Mouse (Mus musculus) granulocyte monocyte progenitor cell, adult 5-6 weeks (primary cell): Measurements from ENCODE around the gene Bcl7c. TPM values are rescaled to one million over a fixed set of nuclear protein-coding genes. Genes with fewer than 3 reads are reported as not detected.

ENCODE experiments used
- total RNA-seq, 2 experiments: library from RNA; stranded (forward) in 1 of 2; stranded (reverse) in 1 of 2; fragments of 200-712, 200-1000 nt in 1 of 2; fragments of >200 nt in 1 of 2; fragmentation: Nextera tagmentation in 1 of 2; gene quantifications; 2 replicates each; pipeline ENCODE4 v1.2.3; 2014 to 2017

Gene Bcl7c
- total RNA-seq, 2 experiments from 2014 or later = 50.9 to 57.5 TPM

Other genes starting within 250 kb of the Bcl7c start
- 96.7 and 115 TPM in 2 replicates for gene Prr14, start 249.3 kb downstream of the Bcl7c start, total RNA-seq (2014; fragmentation: Nextera tagmentation)
- 23.8 and 29.0 TPM in 2 replicates for gene Prr14, start 249.3 kb downstream of the Bcl7c start, total RNA-seq (2017)
- gene Fbrs, start 229.7 kb downstream of the Bcl7c start, total RNA-seq (2014; fragmentation: Nextera tagmentation) = 87.1 and 132 TPM in 2 replicates
- gene Fbrs, start 229.7 kb downstream of the Bcl7c start, total RNA-seq (2017) = 21.9 and 28.5 TPM in 2 replicates
- 139 and 145 TPM in 2 replicates for gene Srcap, start 196.9 kb downstream of the Bcl7c start, total RNA-seq (2014; fragmentation: Nextera tagmentation)
- gene Srcap, start 196.9 kb downstream of the Bcl7c start, total RNA-seq (2017) = 20.9 and 22.9 TPM in 2 replicates
- 25.2 and 31.5 TPM in 2 replicates for gene Gm42715, start 189.3 kb downstream of the Bcl7c start, total RNA-seq (2014; fragmentation: Nextera tagmentation)
- gene Gm42715, start 189.3 kb downstream of the Bcl7c start, total RNA-seq (2017) = 5.7 and 6.4 TPM in 2 replicates
- 8.1 TPM in 1 of 2 replicates, not detected in the other for gene Tmem265, start 147.5 kb downstream of the Bcl7c start, total RNA-seq (2014; fragmentation: Nextera tagmentation)
- gene Tmem265, start 147.5 kb downstream of the Bcl7c start, total RNA-seq (2017) = 0.99 and 2.9 TPM in 2 replicates
- gene Phkg2, start 135.6 kb downstream of the Bcl7c start, total RNA-seq (2014; fragmentation: Nextera tagmentation) = 57.0 and 72.0 TPM in 2 replicates
- 27.4 and 31.7 TPM in 2 replicates for gene Phkg2, start 135.6 kb downstream of the Bcl7c start, total RNA-seq (2017)
- gene Ccdc189, start 120.3 kb downstream of the Bcl7c start, total RNA-seq (2014; fragmentation: Nextera tagmentation) = 0.37 and 0.77 TPM in 2 replicates
- 1.6 and 3.9 TPM in 2 replicates for gene Ccdc189, start 120.3 kb downstream of the Bcl7c start, total RNA-seq (2017)
- 25.0 and 48.1 TPM in 2 replicates for gene Rnf40, start 120.2 kb downstream of the Bcl7c start, total RNA-seq (2014; fragmentation: Nextera tagmentation)
- 35.3 and 42.8 TPM in 2 replicates for gene Rnf40, start 120.2 kb downstream of the Bcl7c start, total RNA-seq (2017)
- gene Zfp629, start 93.1 kb downstream of the Bcl7c start, total RNA-seq (2014; fragmentation: Nextera tagmentation) = 12.9 and 18.9 TPM in 2 replicates
- 8.2 and 12.6 TPM in 2 replicates for gene Zfp629, start 93.1 kb downstream of the Bcl7c start, total RNA-seq (2017)
- gene Ctf1, start 3.8 kb upstream of the Bcl7c start, total RNA-seq (2014; fragmentation: Nextera tagmentation) = 0.73 and 1.2 TPM in 2 replicates
- 0.90 and 3.2 TPM in 2 replicates for gene Ctf1, start 3.8 kb upstream of the Bcl7c start, total RNA-seq (2017)
- not detected in 2 replicates for gene Ctf2, start 23.2 kb upstream of the Bcl7c start, total RNA-seq (2014; fragmentation: Nextera tagmentation)
- gene Ctf2, start 23.2 kb upstream of the Bcl7c start, total RNA-seq (2017) = 0.31 TPM in 1 of 2 replicates, not detected in the other
- 11.1 and 11.7 TPM in 2 replicates for gene Fbxl19, start 35.6 kb upstream of the Bcl7c start, total RNA-seq (2014; fragmentation: Nextera tagmentation)
- gene Fbxl19, start 35.6 kb upstream of the Bcl7c start, total RNA-seq (2017) = 13.8 and 17.7 TPM in 2 replicates
- gene Orai3, start 60.9 kb upstream of the Bcl7c start, total RNA-seq (2014; fragmentation: Nextera tagmentation) = 36.8 and 41.2 TPM in 2 replicates
- 22.7 and 22.8 TPM in 2 replicates for gene Orai3, start 60.9 kb upstream of the Bcl7c start, total RNA-seq (2017)
- gene Setd1a, start 67.7 kb upstream of the Bcl7c start, total RNA-seq (2014; fragmentation: Nextera tagmentation) = 59.6 and 105 TPM in 2 replicates
- gene Setd1a, start 67.7 kb upstream of the Bcl7c start, total RNA-seq (2017) = 11.9 and 12.4 TPM in 2 replicates
- not detected in 2 replicates for gene Gm49388, start 76.7 kb upstream of the Bcl7c start, total RNA-seq (2014; fragmentation: Nextera tagmentation)
- 1.2 TPM in 1 of 2 replicates, not detected in the other for gene Gm49388, start 76.7 kb upstream of the Bcl7c start, total RNA-seq (2017)
- 27.6 and 29.6 TPM in 2 replicates for gene Hsd3b7, start 91.7 kb upstream of the Bcl7c start, total RNA-seq (2014; fragmentation: Nextera tagmentation)
- gene Hsd3b7, start 91.7 kb upstream of the Bcl7c start, total RNA-seq (2017) = 19.1 and 31.6 TPM in 2 replicates
- 88.9 and 105 TPM in 2 replicates for gene Stx4a, start 115.4 kb upstream of the Bcl7c start, total RNA-seq (2014; fragmentation: Nextera tagmentation)
- 37.7 and 38.8 TPM in 2 replicates for gene Stx4a, start 115.4 kb upstream of the Bcl7c start, total RNA-seq (2017)
- 0.62 and 0.88 TPM in 2 replicates for gene Stx1b, start 115.6 kb upstream of the Bcl7c start, total RNA-seq (2014; fragmentation: Nextera tagmentation)
- gene Stx1b, start 115.6 kb upstream of the Bcl7c start, total RNA-seq (2017) = not detected in 2 replicates
- 29.2 and 38.4 TPM in 2 replicates for gene Zfp646, start 167.3 kb upstream of the Bcl7c start, total RNA-seq (2014; fragmentation: Nextera tagmentation)
- gene Zfp646, start 167.3 kb upstream of the Bcl7c start, total RNA-seq (2017) = 35.5 and 40.8 TPM in 2 replicates
- 7.2 and 15.7 TPM in 2 replicates for gene Zfp668, start 167.9 kb upstream of the Bcl7c start, total RNA-seq (2014; fragmentation: Nextera tagmentation)
- gene Zfp668, start 167.9 kb upstream of the Bcl7c start, total RNA-seq (2017) = 3.9 and 4.9 TPM in 2 replicates
- 0.19 TPM in 1 of 2 replicates, not detected in the other for gene Prss53, start 182.0 kb upstream of the Bcl7c start, total RNA-seq (2014; fragmentation: Nextera tagmentation)
- gene Prss53, start 182.0 kb upstream of the Bcl7c start, total RNA-seq (2017) = 0.13 TPM in 1 of 2 replicates, not detected in the other
- gene Gm21974, start 186.5 kb upstream of the Bcl7c start, total RNA-seq (2014; fragmentation: Nextera tagmentation) = not detected in 2 replicates
- not detected in 2 replicates for gene Gm21974, start 186.5 kb upstream of the Bcl7c start, total RNA-seq (2017)
- gene Vkorc1, start 186.7 kb upstream of the Bcl7c start, total RNA-seq (2014; fragmentation: Nextera tagmentation) = 93.1 and 126 TPM in 2 replicates
- 24.9 and 69.4 TPM in 2 replicates for gene Vkorc1, start 186.7 kb upstream of the Bcl7c start, total RNA-seq (2017)
- 63.3 and 78.0 TPM in 2 replicates for gene Bckdk, start 195.1 kb upstream of the Bcl7c start, total RNA-seq (2014; fragmentation: Nextera tagmentation)
- 38.6 and 50.5 TPM in 2 replicates for gene Bckdk, start 195.1 kb upstream of the Bcl7c start, total RNA-seq (2017)
- 20.4 and 25.0 TPM in 2 replicates for gene Kat8, start 203.6 kb upstream of the Bcl7c start, total RNA-seq (2014; fragmentation: Nextera tagmentation)
- gene Kat8, start 203.6 kb upstream of the Bcl7c start, total RNA-seq (2017) = 18.1 and 21.0 TPM in 2 replicates
- gene Prss8, start 221.2 kb upstream of the Bcl7c start, total RNA-seq (2014; fragmentation: Nextera tagmentation) = not detected in 2 replicates
- gene Prss8, start 221.2 kb upstream of the Bcl7c start, total RNA-seq (2017) = 0.52 TPM in 1 of 2 replicates, not detected in the other
- 0.92 and 7.3 TPM in 2 replicates for gene Prss36, start 237.8 kb upstream of the Bcl7c start, total RNA-seq (2014; fragmentation: Nextera tagmentation)
- 0.90 and 3.3 TPM in 2 replicates for gene Prss36, start 237.8 kb upstream of the Bcl7c start, total RNA-seq (2017)